Mouse (Mus musculus) E14TG2a.4 (cell line): Measurements from ENCODE around the gene Slc8a1.

Experiments
- CTCF ChIP-seq: conservative IDR thresholded peaks from 2 replicates; pipeline ENCODE4 v1.5.1; 2014; ENCODE audit warnings: low read length
- NANOG ChIP-seq: IDR thresholded peaks from 2 replicates; pipeline ENCODE4 v1.6.1; 2014; ENCODE audit warnings: borderline replicate concordance, low read length, mixed read lengths
- POU5F1 ChIP-seq: IDR thresholded peaks from 2 replicates; pipeline ENCODE4 v1.6.1; 2014; ENCODE audit warnings: low read length, borderline replicate concordance

DNA sequence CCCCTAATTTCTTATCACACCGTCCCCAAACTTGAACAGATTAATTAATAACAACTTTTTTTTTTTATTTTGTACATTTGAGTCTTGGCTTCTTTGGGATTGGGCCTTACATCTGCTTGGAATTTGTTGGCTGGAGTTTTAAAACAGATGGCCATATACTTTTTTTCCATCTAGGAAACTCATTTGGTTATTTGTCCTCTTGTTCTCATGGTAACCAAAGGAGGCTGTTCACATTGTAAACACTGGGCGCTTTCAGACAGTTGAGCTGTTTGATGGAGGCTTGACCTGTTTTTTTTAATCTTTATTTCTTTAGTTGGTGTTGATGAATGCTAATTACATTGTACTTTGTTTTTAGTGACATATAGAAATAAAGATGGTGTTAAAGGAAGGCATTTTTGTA is 369.1 kb downstream of the Slc8a1 start:
- no peak for TF ChIP-seq CTCF
- no peak for TF ChIP-seq POU5F1
- TF ChIP-seq NANOG: no peak
